Mouse (Mus musculus): ENCODE measurements around the gene Vcam1.

The Vcam1 gene

DNA sequence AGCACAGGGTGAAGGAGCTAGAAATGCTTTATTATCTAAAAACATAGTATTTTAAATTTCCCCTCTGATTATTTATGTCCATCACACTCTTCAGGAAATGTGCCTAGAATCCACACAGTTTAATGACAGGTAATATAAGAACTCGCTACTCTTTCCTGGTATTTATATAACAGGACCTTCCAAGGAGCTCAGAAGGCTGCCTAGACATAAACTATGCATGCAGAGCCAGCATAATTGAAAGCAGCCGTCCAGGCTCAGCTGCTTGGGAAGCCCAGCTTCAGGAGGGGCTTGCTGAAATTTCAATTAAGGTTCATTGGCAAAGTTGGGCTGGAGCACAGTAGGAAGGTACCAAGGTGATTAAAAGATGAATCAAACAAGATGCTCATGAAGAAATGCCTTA lies 2.2 kb downstream of the Vcam1 start:
- no peak for DNase-seq (ENCODE audit: low read depth, low spot score)

DNA sequence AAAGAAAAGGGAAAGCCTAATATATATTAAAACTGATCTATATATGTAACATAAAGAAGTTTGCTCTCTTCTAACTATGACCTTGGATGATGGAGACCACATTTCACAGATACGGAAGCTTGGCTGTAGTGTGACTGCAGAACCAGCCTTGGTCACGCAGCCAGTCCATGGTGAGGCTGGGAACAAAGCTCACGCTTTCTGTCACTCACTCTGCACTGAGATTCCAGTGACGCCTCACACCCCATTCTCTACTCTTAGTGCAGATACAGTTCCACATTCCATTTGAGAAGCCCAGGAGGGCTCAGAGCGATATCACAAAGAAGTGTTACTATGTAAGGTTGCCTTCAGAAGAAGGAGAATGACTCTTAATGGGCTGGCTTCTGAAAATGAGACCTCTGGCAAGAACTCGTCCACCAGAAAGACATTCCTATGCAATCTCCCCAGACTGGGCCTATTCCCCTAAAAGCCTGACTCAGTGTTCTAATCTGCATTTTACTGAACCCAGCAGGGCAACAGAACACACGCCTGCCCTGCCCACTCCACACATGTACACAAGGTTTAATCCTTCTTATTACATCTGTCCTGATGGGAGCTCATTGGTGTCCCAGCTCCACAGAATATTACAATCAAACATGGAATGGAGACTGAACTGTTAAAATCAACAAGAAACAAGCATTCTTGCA lies 2.8 kb downstream of the Vcam1 start:
- no peak for DNase-seq (ENCODE audit: low read depth, low spot score)

DNA sequence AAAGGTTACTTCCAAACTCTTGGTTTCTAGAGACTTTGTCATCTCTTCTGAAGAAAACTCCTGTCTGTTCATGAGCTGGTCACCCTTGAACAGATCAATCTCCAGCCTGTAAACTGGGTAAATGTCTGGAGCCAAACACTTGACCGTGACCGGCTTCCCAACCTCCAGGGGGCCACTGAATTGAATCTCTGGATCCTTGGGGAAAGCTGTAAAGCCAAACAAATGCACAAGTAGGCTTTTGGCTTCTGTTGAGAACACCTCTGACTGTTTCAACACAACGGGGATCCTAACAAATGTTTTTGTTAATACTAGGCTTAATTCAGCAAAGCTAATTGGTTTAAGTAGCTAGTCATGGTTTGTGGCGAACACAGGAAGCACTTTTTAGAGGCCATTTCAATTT lies 3.4 kb downstream of the Vcam1 start:
- no peak for DNase-seq (ENCODE audit: low read depth, low spot score)

DNA sequence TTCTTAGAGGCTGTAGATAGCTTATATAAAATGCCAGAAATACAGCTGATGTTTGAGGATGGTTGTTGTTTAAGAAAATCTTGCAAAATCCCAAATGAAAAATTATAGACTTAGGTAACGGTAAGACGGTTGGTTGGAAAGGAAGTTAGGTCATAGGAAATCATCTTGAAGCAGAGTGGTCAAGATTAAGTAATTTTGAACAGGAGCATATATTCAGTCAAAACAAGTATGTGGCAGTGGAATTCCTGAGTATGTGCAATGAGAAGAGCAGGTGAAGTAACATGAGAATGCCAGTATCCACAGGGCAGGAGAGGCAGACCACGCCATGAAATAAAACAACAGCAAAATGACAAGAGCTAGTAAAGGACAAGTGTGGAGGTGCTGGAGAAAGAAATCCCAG lies 5.7 kb downstream of the Vcam1 start:
- no peak for DNase-seq (ENCODE audit: low read depth, low spot score)

DNA sequence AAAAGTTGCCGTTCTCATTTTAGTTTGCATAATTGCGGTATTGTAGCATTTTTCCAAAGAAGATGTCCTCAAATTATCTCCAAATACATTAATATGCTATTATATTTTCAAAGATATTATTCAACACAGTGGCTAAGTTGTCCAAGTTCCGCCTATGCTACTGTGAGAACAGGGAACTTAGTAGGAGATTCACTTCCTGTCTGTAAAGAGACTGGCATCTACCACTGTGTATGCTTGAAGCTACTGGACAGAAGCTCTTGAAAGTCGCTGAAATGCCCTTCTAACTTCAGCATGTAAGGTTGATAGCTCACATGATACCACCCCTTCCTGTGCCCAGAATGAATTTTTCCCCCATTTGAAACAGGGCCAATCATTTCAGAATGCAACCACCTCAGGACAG lies 6.8 kb downstream of the Vcam1 start:
- DNase-seq (ENCODE audit: low read depth, low spot score), result no peak

DNA sequence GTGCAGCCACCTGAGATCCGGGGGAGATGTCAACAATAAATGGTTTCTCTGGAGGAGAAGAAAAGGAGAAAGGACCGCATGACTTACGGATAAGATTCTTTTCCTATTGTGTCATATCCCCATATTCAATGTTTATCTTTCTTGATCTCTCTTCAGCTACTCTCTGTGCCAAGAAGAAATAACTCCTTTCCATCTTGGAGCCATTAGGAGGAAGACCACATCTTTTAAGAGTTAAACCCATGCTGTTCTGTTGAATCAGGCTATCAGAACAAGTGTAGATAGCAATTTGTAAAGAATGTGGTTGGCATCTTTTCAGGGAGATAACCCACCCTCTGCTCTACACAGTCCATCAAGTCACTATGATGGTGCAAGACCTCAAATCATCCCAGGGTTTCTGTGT lies 8.5 kb downstream of the Vcam1 start:
- DNase-seq (ENCODE audit: low read depth, low spot score), result no peak

DNA sequence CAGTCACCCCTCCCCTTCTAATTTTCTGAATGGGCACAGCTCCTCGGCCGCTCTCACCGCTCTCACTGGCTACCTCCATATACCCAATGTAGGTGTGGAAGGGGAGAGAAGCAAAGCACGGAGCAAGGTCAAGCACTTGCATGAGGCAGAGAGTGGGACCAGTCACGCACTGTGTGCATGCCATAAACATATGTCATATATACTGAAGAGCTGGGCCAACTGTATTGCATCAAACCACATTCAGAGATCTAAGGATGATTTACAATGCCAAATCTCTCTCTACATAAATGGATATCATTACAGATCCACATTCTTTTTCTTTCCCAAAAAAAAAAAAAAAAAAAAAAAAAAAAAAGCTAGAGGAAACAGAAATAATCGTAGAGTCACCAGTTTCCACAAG lies 9.1 kb downstream of the Vcam1 start:
- no peak for DNase-seq (ENCODE audit: low read depth, low spot score)

DNA sequence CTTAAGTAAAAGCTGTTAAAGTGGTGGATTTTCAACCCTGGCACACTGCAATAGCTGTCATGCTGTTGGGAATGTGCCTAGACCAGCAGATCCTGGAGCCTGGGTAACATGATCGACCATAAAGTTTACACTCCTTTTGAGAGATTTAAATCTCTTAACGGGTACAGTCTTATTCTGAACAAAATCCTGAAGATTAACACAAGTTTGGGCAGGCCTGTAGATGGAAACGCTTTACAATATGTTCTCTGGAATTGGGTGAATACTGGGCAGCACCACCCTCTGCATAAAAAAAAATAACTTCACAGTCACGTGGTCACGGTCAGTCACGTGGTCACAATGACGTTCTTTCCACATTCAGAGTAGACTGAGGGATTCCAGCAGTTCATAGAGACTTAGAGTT lies 10.3 kb downstream of the Vcam1 start:
- no peak for DNase-seq (ENCODE audit: low read depth, low spot score)

DNA sequence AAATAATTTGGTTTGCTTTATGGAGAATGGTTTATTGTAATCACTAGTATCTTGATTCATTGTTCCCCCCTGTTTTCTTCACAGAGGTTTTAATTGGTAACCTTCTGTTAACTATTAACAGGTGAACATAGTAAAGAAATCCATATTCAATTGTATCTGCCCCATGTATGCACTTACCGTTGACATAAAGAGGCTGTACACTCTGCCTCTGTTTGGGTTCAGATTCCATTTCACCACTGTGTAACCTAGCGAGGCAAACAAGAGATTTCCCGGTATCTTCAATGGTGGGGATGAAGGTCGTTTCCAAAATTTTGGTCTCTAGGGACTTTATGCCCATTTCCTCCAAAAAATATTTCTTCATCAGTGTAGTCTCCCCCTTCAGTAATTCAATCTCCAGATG lies 12.4 kb downstream of the Vcam1 start:
- no peak for DNase-seq (ENCODE audit: low read depth, low spot score)

DNA sequence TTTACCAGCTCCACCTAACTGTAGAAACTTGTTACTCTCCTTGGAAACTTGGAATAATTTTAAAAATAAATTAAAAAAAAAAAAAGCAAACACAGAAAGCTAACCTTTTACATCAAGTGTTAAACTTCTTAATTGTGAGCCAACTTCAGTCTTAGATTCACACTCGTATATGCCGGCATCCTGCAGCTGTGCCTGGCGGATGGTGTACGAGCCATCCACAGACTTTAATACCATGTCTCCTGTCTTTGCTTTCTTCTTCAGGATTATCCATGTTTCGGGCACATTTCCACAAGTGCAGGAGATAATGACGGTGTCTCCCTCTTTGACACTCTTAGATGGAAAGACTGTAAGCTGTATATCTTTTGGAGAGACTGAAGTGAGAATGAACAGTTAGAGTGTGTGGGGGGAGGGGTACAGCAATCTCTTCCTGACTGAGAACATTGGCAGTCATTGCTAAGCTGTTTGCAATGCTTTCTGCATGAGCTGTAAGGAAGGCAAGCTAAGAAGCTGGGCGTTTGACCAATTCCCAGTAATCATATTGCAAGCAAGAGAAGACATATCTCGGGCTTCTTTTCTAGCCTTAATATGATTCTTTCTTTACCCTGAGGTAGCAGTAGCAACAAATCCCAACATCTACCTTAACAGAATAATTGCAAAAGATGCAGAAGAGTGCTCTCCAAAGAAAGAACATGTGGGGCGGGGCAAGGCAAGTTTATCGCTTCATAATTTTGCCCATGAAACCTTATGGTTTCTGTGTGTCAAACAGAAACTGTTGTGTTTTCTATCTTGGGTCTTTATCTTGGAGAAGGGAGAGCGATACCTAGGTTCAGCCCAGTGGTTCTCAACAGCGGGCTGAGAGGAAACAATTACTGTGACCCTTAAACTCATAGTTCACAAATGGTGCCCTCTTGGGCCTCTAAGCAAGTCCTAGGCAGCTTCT lies 15.0 kb downstream of the Vcam1 start:
- DNase-seq (ENCODE audit: low read depth, low spot score), result no peak

DNA sequence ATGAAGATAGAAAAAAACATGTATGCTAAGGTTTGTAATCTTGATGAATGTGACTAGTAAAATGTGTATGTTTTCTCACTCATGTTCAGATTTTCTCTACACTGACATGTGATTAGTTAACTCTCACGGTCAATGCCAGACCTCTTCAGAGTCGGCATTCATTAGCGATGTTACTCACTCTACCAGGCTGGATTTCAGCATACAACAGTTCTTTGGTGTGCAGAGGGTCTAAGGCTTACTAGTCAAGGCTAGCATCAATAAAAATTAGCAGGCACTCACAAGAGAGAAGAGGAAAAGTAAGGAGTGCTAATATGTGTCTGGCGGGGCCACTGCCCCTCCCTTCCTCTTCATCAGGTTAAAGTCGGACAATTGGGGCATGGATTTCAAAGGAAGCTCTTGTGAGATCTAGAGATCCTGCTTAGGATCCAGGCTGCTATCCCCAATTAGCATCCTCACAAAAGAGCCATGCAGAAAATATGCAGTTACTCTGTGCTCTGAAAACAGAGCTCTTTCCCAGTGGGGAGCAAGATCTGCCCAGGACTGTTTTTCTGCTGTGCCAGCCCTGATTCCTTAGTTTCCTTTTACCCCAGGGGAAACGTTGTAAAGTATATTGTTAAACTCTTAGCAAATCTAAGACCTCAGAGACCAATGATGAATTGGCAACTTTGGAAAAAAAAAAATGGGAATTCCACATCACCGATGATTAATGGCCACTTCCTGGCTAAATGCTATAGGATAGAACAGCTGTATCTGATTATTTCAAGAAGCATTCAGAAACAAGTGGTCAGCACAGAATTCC lies 15.8 kb downstream of the Vcam1 start:
- no peak for DNase-seq (ENCODE audit: low read depth, low spot score)

DNA sequence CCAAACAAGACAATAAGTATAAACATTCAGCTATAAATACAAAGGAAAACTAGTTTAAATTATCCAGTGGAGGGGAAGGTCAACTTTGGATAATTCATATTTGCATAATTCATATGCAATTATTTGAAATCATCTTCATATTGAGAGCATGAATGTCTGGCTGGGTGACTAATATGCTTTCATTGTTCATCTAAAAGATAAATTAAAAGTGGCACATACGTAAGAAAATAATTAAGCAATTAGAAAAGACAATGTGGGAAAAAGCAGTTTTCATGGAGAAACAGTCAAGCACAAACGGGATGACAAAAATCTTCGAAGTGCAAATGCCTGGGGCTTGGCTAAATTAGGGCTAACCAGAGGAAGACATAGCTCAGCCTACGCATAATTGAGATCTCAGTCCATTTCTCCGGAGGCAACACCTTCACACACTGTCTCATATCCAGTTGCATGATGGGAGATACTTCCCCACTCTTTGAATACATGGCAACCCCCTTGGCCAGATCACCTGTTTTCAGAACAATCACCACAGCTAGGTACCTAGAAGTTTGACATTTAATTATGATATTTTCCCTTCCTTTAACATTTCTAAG lies 16.6 kb downstream of the Vcam1 start:
- DNase-seq (ENCODE audit: low read depth, low spot score), result no peak

DNA sequence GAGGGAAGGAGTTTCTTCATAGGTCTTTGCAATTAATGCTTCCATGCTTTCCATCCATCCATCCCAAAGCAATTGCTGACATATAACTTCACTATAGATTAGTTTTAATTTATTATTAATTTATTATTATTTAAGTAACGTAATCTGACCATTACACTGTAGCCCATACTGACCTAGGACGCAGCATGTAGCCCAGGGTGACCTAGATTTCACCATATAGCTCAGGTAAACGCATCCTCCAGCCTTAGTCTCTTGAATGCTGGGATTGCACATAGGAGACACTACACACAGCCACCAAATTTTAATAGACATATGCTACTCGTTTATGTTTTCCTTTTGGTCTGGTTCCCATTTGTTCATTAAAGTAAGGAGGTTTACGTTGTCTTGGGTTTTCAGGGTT lies 23.8 kb downstream of the Vcam1 start:
- no peak for DNase-seq (ENCODE audit: low read depth, low spot score)

DNA sequence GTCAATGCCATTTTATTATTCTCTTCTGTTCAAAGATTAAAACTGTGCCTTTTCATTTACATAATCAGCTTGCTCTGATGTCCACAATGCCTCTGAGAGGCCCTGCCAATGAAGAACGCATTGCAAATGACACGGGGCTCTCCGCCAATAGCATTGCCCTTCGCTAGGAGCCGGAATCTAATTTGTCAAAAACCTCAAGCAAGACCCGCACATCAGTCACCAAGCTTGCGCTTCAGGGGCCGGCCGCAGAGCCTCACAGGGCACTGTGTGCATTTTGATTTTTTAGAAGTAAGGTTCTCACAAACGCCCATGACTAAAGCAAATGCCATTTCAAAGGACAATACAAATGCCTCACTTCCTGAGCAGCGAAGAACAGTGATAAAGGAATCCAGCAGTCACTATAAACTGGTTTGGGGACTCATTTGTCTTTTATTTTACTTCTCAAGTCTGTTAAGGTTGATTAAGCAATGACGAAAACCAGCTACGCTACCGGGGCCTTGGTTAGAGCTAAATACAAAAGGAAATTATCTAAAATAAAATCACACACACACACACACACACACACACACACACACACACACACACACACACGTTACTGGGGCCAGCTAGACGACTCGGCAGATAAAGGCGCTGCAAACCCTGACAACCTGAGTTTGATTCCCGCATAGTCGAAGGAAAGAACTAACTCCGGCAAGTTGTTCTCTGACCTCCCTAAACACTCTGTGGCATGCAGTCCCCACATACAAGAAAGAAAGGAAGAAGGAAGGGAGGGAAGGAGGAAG lies 24.4 kb downstream of the Vcam1 start:
- no peak for DNase-seq (ENCODE audit: low read depth, low spot score)

DNA sequence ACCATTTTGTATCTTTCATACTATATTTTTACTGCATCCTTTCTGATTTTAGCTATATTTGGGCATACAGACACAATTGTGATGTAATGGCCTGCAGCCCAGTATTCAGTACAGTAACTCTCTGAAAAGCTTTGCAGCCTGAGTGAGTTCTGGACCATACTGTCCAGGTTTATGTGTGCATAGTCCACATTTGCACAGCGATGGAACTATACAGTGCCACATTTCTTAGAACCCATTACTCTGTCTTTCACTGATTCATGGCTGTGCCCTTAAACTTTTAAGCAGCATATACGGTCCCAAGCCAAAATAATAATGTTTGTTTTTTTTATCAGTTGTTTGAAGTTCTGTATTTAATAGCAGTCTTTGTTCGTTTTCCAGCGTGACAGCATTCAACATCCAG lies 25.2 kb downstream of the Vcam1 start:
- no peak for DNase-seq (ENCODE audit: low read depth, low spot score)

DNA sequence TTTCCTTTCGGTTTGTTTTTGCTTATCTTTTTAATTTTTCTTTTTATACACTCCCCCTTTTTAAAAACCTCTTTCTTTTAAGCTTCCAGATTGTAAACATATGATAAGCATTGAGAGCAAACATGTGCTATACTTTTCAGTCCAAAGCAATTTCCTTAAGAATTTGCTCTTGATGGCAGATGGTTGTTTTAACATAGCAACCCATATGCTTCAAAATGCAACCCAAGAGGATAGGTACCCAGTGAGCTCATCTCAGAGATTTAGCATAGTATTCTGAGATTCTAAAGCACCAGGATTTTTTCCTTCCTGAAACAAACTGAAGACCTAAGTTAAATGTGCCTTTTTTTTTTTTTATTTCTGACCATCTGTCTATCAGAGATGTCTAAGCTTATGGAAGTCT lies 28.6 kb downstream of the Vcam1 start:
- no peak for DNase-seq (ENCODE audit: low read depth, low spot score)

DNA sequence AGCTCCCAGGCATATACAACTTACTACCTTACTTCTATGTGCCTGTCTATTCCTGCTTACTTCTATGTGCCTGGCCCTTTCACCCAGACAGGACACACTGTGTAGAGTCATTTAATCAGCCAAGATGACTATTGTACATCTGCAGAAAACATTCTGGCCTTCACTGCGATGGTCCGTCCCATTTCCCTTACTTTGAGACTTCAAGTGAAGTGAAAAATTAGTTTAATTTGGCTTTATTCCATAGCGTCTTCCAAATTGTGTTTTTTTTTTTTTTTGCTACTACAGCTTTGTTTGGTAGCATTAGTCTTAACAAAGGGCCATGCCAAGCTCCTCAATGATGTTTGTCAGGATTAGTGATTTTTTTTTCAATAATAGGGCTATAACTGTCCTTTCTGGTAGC lies 33.6 kb downstream of the Vcam1 start:
- DNase-seq (ENCODE audit: low read depth, low spot score), result no peak

DNA sequence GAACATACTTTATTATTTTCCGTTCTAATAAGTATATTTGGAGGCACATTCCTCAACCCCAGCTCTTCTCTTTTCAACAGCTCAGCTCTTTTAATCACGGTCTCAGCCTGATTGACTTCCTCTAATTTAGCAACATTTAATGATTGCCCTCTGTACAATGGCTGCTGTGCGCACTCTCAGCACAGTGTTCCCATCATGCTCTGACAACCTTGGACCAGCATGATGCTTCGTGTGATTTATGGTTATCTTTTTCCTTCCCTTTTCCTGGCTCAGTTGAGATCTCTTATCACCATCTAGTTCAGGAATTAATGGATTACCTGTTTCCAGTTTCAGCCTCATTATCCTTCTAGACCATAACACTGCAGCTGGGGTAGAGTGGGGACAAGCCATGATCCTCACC lies 34.2 kb downstream of the Vcam1 start:
- DNase-seq (ENCODE audit: low read depth, low spot score), result no peak

DNA sequence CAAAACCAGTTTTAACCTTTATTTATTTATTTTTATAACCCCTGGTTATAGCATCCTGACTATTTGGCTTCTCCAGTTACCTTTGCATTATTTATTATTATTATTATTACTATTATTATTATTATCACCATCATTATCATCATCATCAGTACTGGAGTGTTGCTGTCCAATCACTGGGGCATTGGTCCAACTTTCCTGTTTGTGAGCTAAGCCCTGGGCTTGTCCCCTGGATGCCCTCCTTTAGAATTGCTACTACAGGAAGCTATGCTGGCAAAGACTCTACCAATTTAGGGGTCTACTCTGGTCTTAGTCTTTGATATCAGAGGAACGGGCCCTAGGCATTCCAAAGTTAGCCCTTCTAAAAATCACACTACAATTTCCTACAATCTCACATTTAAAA lies 34.6 kb downstream of the Vcam1 start:
- no peak for DNase-seq (ENCODE audit: low read depth, low spot score)

DNA sequence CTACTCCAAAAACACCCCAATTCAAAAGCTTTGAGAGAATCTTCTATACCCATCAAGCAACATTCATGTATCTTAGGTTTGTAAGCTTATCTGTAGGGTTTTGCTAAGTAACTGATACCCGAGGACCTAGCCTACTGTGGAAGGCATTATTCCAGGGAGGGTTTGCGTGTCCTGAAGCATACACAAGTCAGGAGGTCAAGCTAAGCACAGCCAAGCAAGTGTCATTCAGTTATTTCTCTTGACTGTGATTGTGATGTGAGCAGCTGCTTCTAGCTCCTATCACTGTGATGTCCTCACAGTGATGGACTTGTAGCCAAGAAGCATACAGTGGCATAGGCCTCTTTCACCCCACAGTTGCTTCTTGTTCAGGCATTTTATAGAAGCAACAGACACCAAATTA lies 35.2 kb downstream of the Vcam1 start:
- DNase-seq (ENCODE audit: low read depth, low spot score), result no peak

DNA sequence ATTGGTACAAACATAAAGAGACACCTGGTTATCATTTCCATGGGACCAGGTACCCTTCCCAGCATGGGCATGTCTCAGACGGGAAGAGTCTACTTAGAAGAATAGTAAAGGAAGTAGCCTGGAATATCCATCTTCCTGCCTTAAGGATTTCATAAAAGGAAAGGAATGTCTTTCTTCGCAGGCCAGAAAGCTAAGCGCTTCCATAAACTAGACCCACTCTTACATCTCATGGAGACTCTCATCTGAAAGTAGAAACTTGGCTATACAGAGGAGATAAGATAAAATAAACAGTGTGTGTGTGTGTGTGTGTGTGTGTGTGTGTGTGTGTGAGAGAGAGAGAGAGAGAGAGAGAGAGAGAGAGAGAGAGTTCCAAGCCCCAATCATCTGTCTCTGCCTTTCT lies 36.9 kb downstream of the Vcam1 start:
- DNase-seq (ENCODE audit: low read depth, low spot score), result no peak
